Mouse (Mus musculus) liver, embryonic 15.5 days (tissue): Measurements from ENCODE around the gene Dnmt3l. TPM values are rescaled to one million over a fixed set of nuclear protein-coding genes. Genes with fewer than 3 reads are reported as not detected.

Source experiments
- ATAC-seq: fragments of 200-750 bp; cut with Nextera tagmentation; 2 replicates; pipeline ENCODE4 v1.8.0; 2017; ENCODE audit warnings: moderate number of reproducible peaks, mild to moderate bottlenecking, moderate library complexity; ENCODE audit not compliant: insufficient read depth
- H3K27ac ChIP-seq: fragments of 300-500 bp; sonication (generic); replicated peaks from 2 replicates; pipeline ENCODE4 v1.5.1; 2015; ENCODE audit warnings: mild to moderate bottlenecking, inconsistent platforms
- H3K27me3 ChIP-seq: fragments of 300-500 bp; sonication (generic); 2 replicates; pipeline ENCODE4 v1.6.1; 2015; ENCODE audit warnings: mild to moderate bottlenecking, inconsistent platforms
- H3K36me3 ChIP-seq: fragments of 300-500 bp; sonication (generic); replicated peaks from 2 replicates; pipeline ENCODE4 v1.6.1; 2015; ENCODE audit warnings: moderate library complexity, mild to moderate bottlenecking, inconsistent platforms
- H3K4me1 ChIP-seq: fragments of 300-500 bp; sonication (generic); replicated peaks from 2 replicates; pipeline ENCODE4 v1.6.1; 2015; ENCODE audit warnings: inconsistent platforms
- H3K4me2 ChIP-seq: fragments of 300-500 bp; sonication (generic); 2 replicates; pipeline ENCODE4 v1.6.1; 2015; ENCODE audit warnings: moderate library complexity, mild to moderate bottlenecking, inconsistent platforms
- H3K4me3 ChIP-seq: fragments of 300-500 bp; sonication (generic); replicated peaks from 2 replicates; pipeline ENCODE4 v1.5.1; 2015; ENCODE audit warnings: mild to moderate bottlenecking, inconsistent platforms
- H3K9ac ChIP-seq: fragments of 300-500 bp; sonication (generic); 2 replicates; pipeline ENCODE4 v1.6.1; 2015; ENCODE audit warnings: moderate library complexity, mild to moderate bottlenecking, inconsistent platforms
- H3K9me3 ChIP-seq: fragments of 300-500 bp; sonication (generic); replicated peaks from 2 replicates; pipeline ENCODE4 v1.6.1; 2016; ENCODE audit warnings: inconsistent platforms
- whole genome bisulfite sequencing: fragments of 180-500 bp; shearing (Covaris S2); methylation state at CpG from one replicate; pipeline ENCODE4 v1.1.7; 2015; ENCODE audit warnings: mixed read lengths; ENCODE audit not compliant: insufficient replicate concordance; 5-methylcytosine and 5-hydroxymethylcytosine counted together
- polyA plus RNA-seq: library from polyadenylated mRNA; unstranded; fragments of >200 nt; fragmentation: Nextera tagmentation; extraction: Ambion mirVana; gene quantifications from 2 replicates; pipeline ENCODE4 v1.2.1, GENCODE M21; 2015

Dnmt3l gene
- polyA plus RNA-seq: not detected in 2 replicates

- H3K27me3 ChIP-seq: peaks cover 25% of the 10 kb centered on the region
- no peak within 1 kb of the TSS for H3K27ac ChIP-seq
- ATAC-seq: no peak
- WGBS: 71% methylated on average over 5 of the region's 5 CpGs
- peaks cover 4% of the 10 kb centered on the region; the same call in 1 of the 2 replicates for H3K4me1 ChIP-seq
- H3K4me3 ChIP-seq: no peak within 1 kb of the TSS
- H3K36me3 ChIP-seq: no peaks in the 10 kb centered on the region
- H3K9ac ChIP-seq: no peak within 1 kb of the TSS
- no peaks in the 10 kb centered on the region for H3K9me3 ChIP-seq
- no peak within 1 kb of the TSS for H3K4me2 ChIP-seq
Measured at GRCm38 (mm10) chr10:78041647-78042046, at the start of gene Dnmt3l. Dnmt3l (plus strand) TSS chr10:78041947.

GRCm38 (mm10) chr10:77995639-77996038 is 46.1 kb upstream of the Dnmt3l start:
- H3K9me3 ChIP-seq: no peaks in the 10 kb centered on the region
- H3K9ac ChIP-seq: no peak overlapping the region
- ATAC-seq: no peak
- H3K4me2 ChIP-seq: no peak overlapping the region
- no peaks in the 10 kb centered on the region for H3K4me1 ChIP-seq
- WGBS: 79% methylated on average over 3 of the region's 3 CpGs
- H3K4me3 ChIP-seq: no peak overlapping the region
- H3K27ac ChIP-seq: no peak overlapping the region
- peaks cover 100% of the 10 kb centered on the region for H3K36me3 ChIP-seq
- H3K27me3 ChIP-seq: no peaks in the 10 kb centered on the region

GRCm38 (mm10) chr10:78000200-78000599 is 41.5 kb upstream of the Dnmt3l start:
- Histone ChIP-seq H3K9me3 (no peaks in the 10 kb centered on the region), H3K27ac (no peak overlapping the region), H3K4me2 (no peak overlapping the region), H3K36me3 (peaks cover 87% of the 10 kb centered on the region), H3K27me3 (no peaks in the 10 kb centered on the region), H3K4me1 (peaks cover 20% of the 10 kb centered on the region), H3K4me3 (no peak overlapping the region), H3K9ac (no peak overlapping the region)
- ATAC-seq: no peak
- WGBS: 89% methylated on average over 5 of the region's 5 CpGs

- Histone ChIP-seq H3K27ac (no peak overlapping the region), H3K9ac (no peak overlapping the region), H3K9me3 (no peaks in the 10 kb centered on the region), H3K4me2 (no peak overlapping the region), H3K27me3 (no peaks in the 10 kb centered on the region), H3K4me1 (peaks cover 36% of the 10 kb centered on the region), H3K36me3 (peaks cover 77% of the 10 kb centered on the region), H3K4me3 (no peak overlapping the region)
- 88% methylated on average over 11 of the region's 11 CpGs for WGBS
- no peak for ATAC-seq
Measured at GRCm38 (mm10) chr10:78001796-78002195, 40.0 kb upstream of the Dnmt3l start.

- ATAC-seq: no peak
- Histone ChIP-seq H3K4me2 (no peak overlapping the region), H3K4me3 (no peak overlapping the region)
Measured at GRCm38 (mm10) chr10:78002316-78002715, 39.4 kb upstream of the Dnmt3l start.

GRCm38 (mm10) chr10:78004479-78005100 is 37.2 kb upstream of the Dnmt3l start:
- peak overlapping the region; percentile 96 for H3K4me2 ChIP-seq
- H3K9ac ChIP-seq: peak overlapping the region; percentile 31
- H3K4me1 ChIP-seq: peaks cover 59% of the 10 kb centered on the region
- H3K27me3 ChIP-seq: no peaks in the 10 kb centered on the region
- WGBS: 31% methylated on average over 3 of the region's 3 CpGs
- peak overlapping the region; percentile 38 for H3K4me3 ChIP-seq
- peaks cover 50% of the 10 kb centered on the region for H3K36me3 ChIP-seq
- H3K27ac ChIP-seq: peak overlapping the region; percentile 99
- ATAC-seq: peak; percentile 58
- H3K9me3 ChIP-seq: no peaks in the 10 kb centered on the region

More at GRCm38 (mm10) chr10:78002316-78002715, 39.4 kb upstream of the Dnmt3l start:
- WGBS: 76% methylated on average over 2 of the region's 2 CpGs
- no peak overlapping the region for H3K27ac ChIP-seq
- H3K36me3 ChIP-seq: peaks cover 72% of the 10 kb centered on the region
- no peak overlapping the region for H3K9ac ChIP-seq
- H3K27me3 ChIP-seq: no peaks in the 10 kb centered on the region
- H3K9me3 ChIP-seq: no peaks in the 10 kb centered on the region
- H3K4me1 ChIP-seq: peaks cover 41% of the 10 kb centered on the region

DNA sequence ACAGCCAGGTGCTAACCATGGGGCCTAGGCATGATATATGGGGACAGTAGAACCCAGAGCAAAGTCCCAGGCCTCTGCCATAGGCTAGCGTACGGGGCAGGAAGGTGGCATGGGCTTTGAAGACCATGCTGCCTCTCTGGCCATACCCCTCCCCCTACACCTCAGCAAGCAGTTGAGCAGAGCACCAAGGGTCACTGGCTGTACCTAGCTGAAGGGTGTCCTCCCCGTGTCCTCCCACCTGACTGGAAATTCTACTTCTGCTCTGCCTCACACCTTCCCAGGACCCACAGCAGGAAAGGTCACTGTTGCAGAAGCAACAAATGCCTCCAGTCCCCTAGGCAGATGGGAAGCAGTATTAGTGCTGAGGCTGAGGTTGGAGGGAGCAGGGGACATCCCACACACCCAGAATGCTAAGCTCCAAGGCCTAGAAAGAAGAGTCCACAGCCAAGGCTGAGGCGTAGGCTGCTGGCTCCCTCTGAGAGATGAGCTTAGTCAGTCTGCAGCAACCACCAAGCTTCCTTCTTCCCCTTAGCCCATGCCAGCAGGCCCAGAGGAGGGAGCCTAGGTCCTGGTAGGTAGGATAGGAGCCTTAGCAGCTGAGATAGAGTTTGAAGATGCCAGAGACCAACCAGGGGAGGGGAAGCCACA is 35.8 kb upstream of the Dnmt3l start:
- H3K4me1 ChIP-seq: peaks cover 66% of the 10 kb centered on the region
- H3K36me3 ChIP-seq: peaks cover 36% of the 10 kb centered on the region

DNA sequence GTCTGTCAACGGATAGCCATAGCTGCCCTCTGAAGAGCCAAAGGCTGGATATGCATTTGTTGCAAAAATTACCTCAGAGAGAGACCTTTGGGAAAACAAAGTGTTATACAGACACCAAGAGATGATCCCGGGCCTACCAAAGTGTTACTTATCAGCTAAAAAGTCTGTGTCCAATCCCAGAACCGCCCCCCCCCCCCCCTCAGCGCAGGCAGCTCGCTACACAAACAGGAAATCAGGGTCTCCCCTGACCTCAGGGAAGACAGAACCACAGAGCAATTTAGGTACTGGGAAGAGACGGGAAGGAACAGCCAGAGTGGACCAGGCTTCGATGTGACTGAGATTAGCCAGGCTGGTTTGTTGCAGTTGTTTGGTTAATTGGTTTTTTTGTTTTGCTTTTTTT is 34.5 kb upstream of the Dnmt3l start:
- Histone ChIP-seq H3K4me1 (peaks cover 67% of the 10 kb centered on the region), H3K4me3 (peak overlapping the region; percentile 85), H3K36me3 (peaks cover 23% of the 10 kb centered on the region), H3K9me3 (no peaks in the 10 kb centered on the region), H3K9ac (peak overlapping the region; percentile 91; the same call in 1 of the 2 replicates), H3K27me3 (no peaks in the 10 kb centered on the region), H3K27ac (peak overlapping the region; percentile 99), H3K4me2 (peak overlapping the region; percentile 96)
- WGBS: 7% methylated on average over 7 of the region's 7 CpGs
- no peak for ATAC-seq

More for the DNA sequence above, 35.8 kb upstream of the Dnmt3l start:
- Histone ChIP-seq H3K9ac (peak overlapping the region; percentile 91; the same call in 1 of the 2 replicates), H3K27ac (peak overlapping the region; percentile 99), H3K4me2 (peak overlapping the region; percentile 96), H3K27me3 (no peaks in the 10 kb centered on the region), H3K9me3 (no peaks in the 10 kb centered on the region), H3K4me3 (peak overlapping the region; percentile 85; the same call in 1 of the 2 replicates)
- WGBS: 80% methylated on average over 4 of the region's 4 CpGs
- no peak for ATAC-seq

DNA sequence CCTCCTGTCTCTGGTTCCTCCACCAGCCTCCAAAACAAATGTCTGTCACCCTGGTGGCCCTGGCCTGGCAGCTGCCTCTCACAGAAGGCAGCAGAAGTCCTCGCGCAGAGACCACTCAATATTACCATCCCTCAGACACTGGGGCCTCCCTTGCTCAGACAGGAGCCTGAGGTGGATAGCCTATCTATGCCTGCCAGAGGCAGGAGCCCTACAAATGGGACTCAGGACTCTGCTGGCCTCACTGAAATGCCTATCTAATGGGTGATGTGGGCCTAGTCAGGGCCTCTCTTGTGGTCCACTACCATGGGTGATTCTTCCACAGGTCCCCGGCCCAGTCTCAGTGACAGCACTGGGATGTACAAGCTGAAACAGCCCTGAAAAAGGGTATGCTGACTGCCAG is 33.6 kb upstream of the Dnmt3l start:
- Histone ChIP-seq H3K4me3 (peak overlapping the region; percentile 85), H3K36me3 (peaks cover 14% of the 10 kb centered on the region), H3K4me2 (peak overlapping the region; percentile 96), H3K4me1 (peaks cover 74% of the 10 kb centered on the region), H3K27ac (peak overlapping the region; percentile 99), H3K27me3 (no peaks in the 10 kb centered on the region), H3K9me3 (no peaks in the 10 kb centered on the region), H3K9ac (peak overlapping the region; percentile 91)
- WGBS: 13% methylated on average over 3 of the region's 3 CpGs
- ATAC-seq: peak; percentile 40

DNA sequence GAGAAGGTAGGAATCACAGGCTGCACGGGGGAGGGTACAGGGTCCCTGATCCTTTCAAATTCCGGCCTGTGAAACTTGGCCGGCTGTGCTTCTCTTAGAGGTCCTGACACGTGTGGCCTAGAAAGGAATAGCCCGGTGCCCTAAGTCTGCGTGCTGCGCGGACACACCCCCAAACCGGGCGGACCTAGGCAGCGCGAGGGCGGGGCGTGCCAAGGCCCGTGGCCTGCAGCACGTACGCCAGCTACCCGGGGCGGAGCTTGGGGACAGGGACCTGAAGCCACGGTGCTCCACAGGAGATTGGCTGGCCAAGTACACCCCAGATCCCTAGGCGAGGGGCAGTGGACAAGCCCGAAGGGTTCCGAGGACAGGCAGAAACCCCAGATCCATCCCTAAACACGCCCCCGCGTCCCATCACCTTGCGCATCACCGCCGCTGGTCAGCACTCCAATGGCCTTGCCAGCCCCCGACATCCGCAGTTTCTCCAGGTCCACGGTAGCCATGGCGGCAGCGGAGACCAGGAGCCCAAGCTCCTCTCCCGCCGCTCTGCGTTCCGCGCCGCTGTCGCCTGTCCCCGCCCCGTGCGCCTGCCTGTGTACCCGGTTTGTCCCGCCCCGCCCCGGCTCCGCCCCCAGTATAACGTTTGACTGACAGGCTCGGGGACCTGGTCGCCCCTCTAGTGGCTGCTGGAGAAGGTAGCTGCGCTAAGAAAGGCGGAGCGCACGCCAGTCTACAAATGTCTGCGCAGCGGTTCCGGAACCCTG is 32.4 kb upstream of the Dnmt3l start:
- no peaks in the 10 kb centered on the region for H3K27me3 ChIP-seq
- H3K4me1 ChIP-seq: peaks cover 64% of the 10 kb centered on the region
- peak overlapping the region; percentile 99 for H3K27ac ChIP-seq
- 0 out of 2 replicates have a peak, but pooled peaks cover 7% of the 10 kb centered on the region for H3K36me3 ChIP-seq
- WGBS: under 1% methylated on average over 59 of the region's 59 CpGs
- H3K4me3 ChIP-seq: peak overlapping the region; percentile 85
- ATAC-seq: peak; percentile 92
- no peaks in the 10 kb centered on the region for H3K9me3 ChIP-seq
- H3K4me2 ChIP-seq: peak overlapping the region; percentile 96
- H3K9ac ChIP-seq: peak overlapping the region; percentile 91

GRCm38 (mm10) chr10:78009945-78010293 is 31.8 kb upstream of the Dnmt3l start, which contains the start of gene Pfkl:
Pfkl (minus strand) TSS chr10:78010083.
- H3K9ac ChIP-seq: peak within 1 kb of the TSS; percentile 91
- peaks cover 58% of the 10 kb centered on the region for H3K4me1 ChIP-seq
- no peaks in the 10 kb centered on the region for H3K9me3 ChIP-seq
- H3K27ac ChIP-seq: peak within 1 kb of the TSS; percentile 99
- 0% methylated on average over 9 of the region's 9 CpGs for WGBS
- H3K36me3 ChIP-seq: 0 out of 2 replicates have a peak, but pooled peaks cover 7% of the 10 kb centered on the region
- ATAC-seq: no peak
- peak within 1 kb of the TSS; percentile 85 for H3K4me3 ChIP-seq
- no peaks in the 10 kb centered on the region for H3K27me3 ChIP-seq
- peak within 1 kb of the TSS; percentile 96 for H3K4me2 ChIP-seq
